Mouse (Mus musculus) MEL (cell line): ENCODE measurements around the gene Tuba1a. TPM values are rescaled to one million over a fixed set of nuclear protein-coding genes. Genes with fewer than 3 reads are reported as not detected.

Source experiments
- DNase-seq: peaks from one replicate; pipeline ENCODE4 v3.0.0; 2011; ENCODE audit warnings: low read depth, low spot score
- H3K27ac ChIP-seq: 2 replicates; pipeline ENCODE4 v1.5.1; 2012; ENCODE audit warnings: low read depth, mild to moderate bottlenecking, control low read depth, low read length, moderate library complexity; ENCODE audit not compliant: control insufficient read depth
- H3K27me3 ChIP-seq, 2 experiments: fragments of 150-350 bp in 1 of 2; sonication (generic) in 1 of 2; 2 replicates each; pipeline ENCODE4 v1.6.1; 2012; ENCODE audit warnings: low read length in 2 of 2, mild to moderate bottlenecking in 2 of 2, improper control_type of control experiment in 1 of 2, moderate library complexity in 1 of 2; ENCODE audit not compliant: insufficient read depth in 2 of 2, control insufficient read depth in 1 of 2
- H3K36me3 ChIP-seq, 2 experiments: 2 replicates each; pipeline ENCODE4 v1.6.1; 2012 to 2014; ENCODE audit warnings: low read length in 2 of 2, improper control_type of control experiment in 1 of 2, inconsistent platforms in 1 of 2, mild to moderate bottlenecking in 1 of 2; ENCODE audit not compliant: insufficient read depth in 2 of 2, control insufficient read depth in 1 of 2
- H3K4me1 ChIP-seq, 2 experiments: fragments of 150-350 bp in 1 of 2; sonication (generic) in 1 of 2; 2 replicates each; pipeline ENCODE4 v1.6.1; 2012; ENCODE audit warnings: low read length in 2 of 2, improper control_type of control experiment in 1 of 2, mild to moderate bottlenecking in 1 of 2; ENCODE audit not compliant: insufficient read depth in 2 of 2, control insufficient read depth in 1 of 2
- H3K4me3 ChIP-seq, 2 experiments: fragments of 150-350 bp in 1 of 2; sonication (generic) in 1 of 2; 2 replicates each; pipeline ENCODE4 v1.5.1; 2012; ENCODE audit warnings: low read depth in 2 of 2, low read length in 2 of 2, mild to moderate bottlenecking in 2 of 2, moderate library complexity in 2 of 2, control low read depth in 1 of 2, improper control_type of control experiment in 1 of 2; ENCODE audit not compliant: control insufficient read depth in 1 of 2, insufficient read depth in 1 of 2
- H3K79me2 ChIP-seq: 2 replicates; pipeline ENCODE4 v1.6.1; 2012; ENCODE audit warnings: mild to moderate bottlenecking, low read length, moderate library complexity; ENCODE audit not compliant: control insufficient read depth, poor library complexity, insufficient read depth
- H3K9ac ChIP-seq: 2 replicates; pipeline ENCODE4 v1.6.1; 2012; ENCODE audit warnings: low read depth, mild to moderate bottlenecking, control low read depth, low read length, moderate library complexity; ENCODE audit not compliant: control insufficient read depth, poor library complexity, severe bottlenecking
- H3K9me3 ChIP-seq: fragments of 150-350 bp; sonication (generic); replicated peaks from 2 replicates; pipeline ENCODE4 v1.6.1; 2012; ENCODE audit warnings: mild to moderate bottlenecking, low read length, improper control_type of control experiment, moderate library complexity; ENCODE audit not compliant: insufficient read depth
- BHLHE40 ChIP-seq: IDR thresholded peaks from 2 replicates; pipeline ENCODE4 v1.6.1; 2012; ENCODE audit warnings: low read depth, mild to moderate bottlenecking, inconsistent platforms, low read length, improper control_type of control experiment, borderline replicate concordance
- CHD1 ChIP-seq: IDR thresholded peaks from 2 replicates; pipeline ENCODE4 v1.6.1; 2012; ENCODE audit warnings: low read depth, mild to moderate bottlenecking, inconsistent platforms, low read length, improper control_type of control experiment
- CHD2 ChIP-seq: IDR thresholded peaks from 2 replicates; pipeline ENCODE4 v1.6.1; 2011; ENCODE audit warnings: low read length, improper control_type of control experiment
- CTCF ChIP-seq, 3 experiments: IDR thresholded peaks in 2 of 3; conservative IDR thresholded peaks in 1 of 3; 2 replicates each; pipeline ENCODE4 v1.5.1; 2011 to 2012; ENCODE audit warnings: low read length in 3 of 3, low read depth in 2 of 3, mild to moderate bottlenecking in 2 of 3, improper control_type of control experiment in 1 of 3, inconsistent platforms in 1 of 3, mixed read lengths in 1 of 3, moderate library complexity in 1 of 3; ENCODE audit not compliant: control insufficient read depth in 1 of 3, insufficient read depth in 1 of 3, poor library complexity in 1 of 3, severe bottlenecking in 1 of 3
- E2F4 ChIP-seq: IDR thresholded peaks from 2 replicates; pipeline ENCODE4 v1.6.1; 2011; ENCODE audit warnings: low read depth, low read length, improper control_type of control experiment, borderline replicate concordance
- ELF1 ChIP-seq: IDR thresholded peaks from 2 replicates; pipeline ENCODE4 v1.6.1; 2014; ENCODE audit warnings: low read depth, mild to moderate bottlenecking, inconsistent platforms, low read length, improper control_type of control experiment, moderate library complexity
- GATA1 ChIP-seq: IDR thresholded peaks from 2 replicates; pipeline ENCODE4 v1.6.1; 2011; ENCODE audit warnings: low read depth, low read length, improper control_type of control experiment
- HCFC1 ChIP-seq: IDR thresholded peaks from 2 replicates; pipeline ENCODE4 v1.6.1; 2012; ENCODE audit warnings: low read depth, mild to moderate bottlenecking, inconsistent platforms, low read length, improper control_type of control experiment, moderate library complexity
- JUND ChIP-seq: IDR thresholded peaks from 2 replicates; pipeline ENCODE4 v1.6.1; 2011; ENCODE audit warnings: low read depth, mild to moderate bottlenecking, improper control_type of control experiment, low read length
- KAT2A ChIP-seq: conservative IDR thresholded peaks from 2 replicates; pipeline ENCODE4 v1.6.1; 2012; ENCODE audit warnings: low read depth, low read length, improper control_type of control experiment, inconsistent platforms
- MAFK ChIP-seq: IDR thresholded peaks from 2 replicates; pipeline ENCODE4 v1.6.1; 2011; ENCODE audit warnings: low read depth, mild to moderate bottlenecking, low read length, improper control_type of control experiment, borderline replicate concordance
- MAX ChIP-seq: IDR thresholded peaks from 2 replicates; pipeline ENCODE4 v1.6.1; 2011; ENCODE audit warnings: low read length, improper control_type of control experiment
- MAZ ChIP-seq: IDR thresholded peaks from 2 replicates; pipeline ENCODE4 v1.6.1; 2012; ENCODE audit warnings: low read depth, mild to moderate bottlenecking, inconsistent platforms, low read length, improper control_type of control experiment
- MEF2A ChIP-seq: IDR thresholded peaks from 2 replicates; pipeline ENCODE4 v1.6.1; 2014; ENCODE audit warnings: low read depth, mild to moderate bottlenecking, inconsistent platforms, low read length, improper control_type of control experiment; ENCODE audit not compliant: poor library complexity, insufficient replicate concordance, severe bottlenecking; ENCODE audit errors: extremely low read depth
- MXI1 ChIP-seq: IDR thresholded peaks from 2 replicates; pipeline ENCODE4 v1.6.1; 2011; ENCODE audit warnings: mild to moderate bottlenecking, low read depth, low read length, improper control_type of control experiment
- MYB ChIP-seq: IDR thresholded peaks from 2 replicates; pipeline ENCODE4 v1.6.1; 2011; ENCODE audit warnings: mild to moderate bottlenecking, low read depth, low read length, improper control_type of control experiment
- MYC ChIP-seq: IDR thresholded peaks from 2 replicates; pipeline ENCODE4 v1.6.1; 2011; ENCODE audit warnings: low read depth, mild to moderate bottlenecking, low read length, improper control_type of control experiment, moderate library complexity
- NELFE ChIP-seq: IDR thresholded peaks from 2 replicates; pipeline ENCODE4 v1.6.1; 2011; ENCODE audit warnings: low read depth, low read length, improper control_type of control experiment
- NRF1 ChIP-seq: IDR thresholded peaks from 2 replicates; pipeline ENCODE4 v1.6.1; 2014; ENCODE audit warnings: low read depth, mild to moderate bottlenecking, inconsistent platforms, low read length, improper control_type of control experiment, moderate library complexity; ENCODE audit not compliant: poor library complexity, insufficient read depth, severe bottlenecking
- POLR2A ChIP-seq, 2 experiments: IDR thresholded peaks; 2 replicates each; pipeline ENCODE4 v1.6.1; 2011 to 2012; ENCODE audit warnings: low read length in 2 of 2, mild to moderate bottlenecking in 2 of 2, control low read depth in 1 of 2, improper control_type of control experiment in 1 of 2, low read depth in 1 of 2, moderate library complexity in 1 of 2; ENCODE audit not compliant: control insufficient read depth in 1 of 2, insufficient read depth in 1 of 2, poor library complexity in 1 of 2
- POLR2AphosphoS2 ChIP-seq: IDR thresholded peaks from 2 replicates; pipeline ENCODE4 v1.6.1; 2011; ENCODE audit warnings: low read length, improper control_type of control experiment
- POLR2AphosphoS5 ChIP-seq: IDR thresholded peaks from 2 replicates; pipeline ENCODE4 v1.6.1; 2012; ENCODE audit warnings: low read depth, borderline replicate concordance, mild to moderate bottlenecking, inconsistent platforms, low read length, moderate library complexity, mixed read lengths
- RAD21 ChIP-seq: IDR thresholded peaks from 2 replicates; pipeline ENCODE4 v1.6.1; 2011; ENCODE audit warnings: mild to moderate bottlenecking, low read depth, low read length, improper control_type of control experiment
- RCOR1 ChIP-seq: IDR thresholded peaks from 2 replicates; pipeline ENCODE4 v1.6.1; 2012; ENCODE audit warnings: low read depth, mild to moderate bottlenecking, inconsistent platforms, low read length, improper control_type of control experiment
- SIN3A ChIP-seq: IDR thresholded peaks from 2 replicates; pipeline ENCODE4 v1.6.1; 2012; ENCODE audit warnings: low read length, improper control_type of control experiment, inconsistent platforms
- SMC3 ChIP-seq: IDR thresholded peaks from 2 replicates; pipeline ENCODE4 v1.6.1; 2011; ENCODE audit warnings: low read depth, low read length, improper control_type of control experiment
- TAL1 ChIP-seq: IDR thresholded peaks from 2 replicates; pipeline ENCODE4 v1.6.1; 2012; ENCODE audit warnings: mild to moderate bottlenecking, inconsistent platforms, low read length, moderate library complexity, mixed read lengths
- TBP ChIP-seq: IDR thresholded peaks from 2 replicates; pipeline ENCODE4 v1.8.0; 2011; ENCODE audit warnings: low read depth, low read length, improper control_type of control experiment
- TCF12 ChIP-seq: IDR thresholded peaks from 2 replicates; pipeline ENCODE4 v1.6.1; 2014; ENCODE audit warnings: low read depth, mild to moderate bottlenecking, inconsistent platforms, low read length, improper control_type of control experiment, moderate library complexity
- UBTF ChIP-seq: IDR thresholded peaks from 2 replicates; pipeline ENCODE4 v1.6.1; 2012; ENCODE audit warnings: low read depth, mild to moderate bottlenecking, inconsistent platforms, low read length, improper control_type of control experiment, moderate library complexity, borderline replicate concordance; ENCODE audit not compliant: insufficient read depth
- USF1 ChIP-seq: IDR thresholded peaks from 2 replicates; pipeline ENCODE4 v1.6.1; 2014; ENCODE audit warnings: low read depth, mild to moderate bottlenecking, inconsistent platforms, low read length, improper control_type of control experiment, moderate library complexity
- USF2 ChIP-seq, 2 experiments: IDR thresholded peaks; 2 replicates each; pipeline ENCODE4 v1.6.1; 2011 to 2012; ENCODE audit warnings: improper control_type of control experiment in 2 of 2, low read length in 2 of 2, borderline replicate concordance in 1 of 2, inconsistent platforms in 1 of 2, low read depth in 1 of 2, mild to moderate bottlenecking in 1 of 2; ENCODE audit not compliant: insufficient read depth in 1 of 2
- ZKSCAN1 ChIP-seq: IDR thresholded peaks from 2 replicates; pipeline ENCODE4 v1.6.1; 2012; ENCODE audit warnings: low read depth, mild to moderate bottlenecking, inconsistent platforms, low read length, improper control_type of control experiment, moderate library complexity
- ZMIZ1 ChIP-seq: IDR thresholded peaks from 2 replicates; pipeline ENCODE4 v1.6.1; 2012; ENCODE audit warnings: low read depth, mild to moderate bottlenecking, inconsistent platforms, low read length, improper control_type of control experiment, moderate library complexity
- ZNF384 ChIP-seq: IDR thresholded peaks from 2 replicates; pipeline ENCODE4 v1.6.1; 2012; ENCODE audit warnings: low read depth, mild to moderate bottlenecking, inconsistent platforms, low read length, improper control_type of control experiment
- polyA plus RNA-seq, 2 experiments: library from polyadenylated mRNA; stranded (reverse) in 1 of 2; unstranded in 1 of 2; fragments of >175 nt in 1 of 2; fragments of >200 nt in 1 of 2; gene quantifications; 2 replicates each; pipeline versions ENCODE4 v1.2.1 to v1.2.4; 2012; ENCODE audit warnings: low replicate concordance in 2 of 2, low read depth in 1 of 2; ENCODE audit not compliant: insufficient read length in 2 of 2, insufficient read depth in 1 of 2, missing spikeins in 1 of 2
- total RNA-seq: library from RNA; depleted of rRNA; stranded (reverse); fragments of 300-350 nt; gene quantifications from 2 replicates; pipeline ENCODE4 v1.2.3, GENCODE M21; 2012

Tuba1a gene
- total and polyA plus RNA-seq, 3 experiments = 83.6 to 112 TPM; not detected in 1

GRCm38 (mm10) chr15:98993093-98993793 lies 39.7 kb upstream of the Tuba1a start:
- Histone ChIP-seq H3K79me2 (peaks cover 3% of the 10 kb centered on the region; the same call in 1 of the 2 replicates), H3K27me3 (no peaks in the 10 kb centered on the region), H3K9me3 (no peaks in the 10 kb centered on the region), H3K9ac (peak overlapping the region; percentile 84), H3K36me3 (peaks cover 0 to 8% of the 10 kb centered on the region in 2 experiments; a peak in 2 of 4 replicates), H3K27ac (peak overlapping the region; percentile 89), H3K4me3 (peak overlapping the region; percentile 73 to 78), H3K4me1 (peaks cover 6 to 18% of the 10 kb centered on the region in 2 experiments)
- DNase-seq = peak; percentile 97
- TF ChIP-seq ZKSCAN1 (no peak), BHLHE40 (peak; percentile 70), CTCF (IDR thresholded peaks at IDR 0.05 in 2 of 3, conservative IDR thresholded peaks at IDR 0.05 in 1 of 3; ENCODE audit: control insufficient read depth in 1 of 3, insufficient read depth in 1 of 3, low read depth in 2 of 3, low read length in 3 of 3, poor library complexity in 1 of 3, severe bottlenecking in 1 of 3) (peak; percentile 99 to 100 (median 99)), TCF12 (peak; percentile 83), POLR2AphosphoS2 (peak; percentile 90), TBP (peak; percentile 65), MAFK (no peak), KAT2A (peak; percentile 73), CHD2 (no peak), GATA1 (no peak), UBTF (no peak), TAL1 (no peak), NRF1 (0 out of 2 replicates have a peak, but pooled peaks have one; percentile 18), USF2 (IDR thresholded peaks at IDR 0.05; ENCODE audit: borderline replicate concordance in 1 of 2, insufficient read depth in 1 of 2, low read depth in 1 of 2, low read length in 2 of 2) (no peak), ELF1 (peak; percentile 94), HCFC1 (peak; percentile 94), E2F4 (peak; percentile 28; the same call in 1 of the 2 replicates), POLR2AphosphoS5 (no peak), CHD1 (0 out of 2 replicates have a peak, but pooled peaks have one; percentile 3), JUND (no peak), USF1 (0 out of 2 replicates have a peak, but pooled peaks have one; percentile 30), MEF2A (no peak), SMC3 (peak; percentile 66), MYC (peak; percentile 96), MAZ (peak; percentile 83), MXI1 (peak; percentile 93), SIN3A (peak; percentile 97), ZMIZ1 (peak; percentile 73; the same call in 1 of the 2 replicates), MYB (0 out of 2 replicates have a peak, but pooled peaks have one; percentile 46), POLR2A (IDR thresholded peaks at IDR 0.05; ENCODE audit: control insufficient read depth in 1 of 2, insufficient read depth in 1 of 2, low read depth in 1 of 2, low read length in 2 of 2, poor library complexity in 1 of 2) (peak; percentile 62 to 83; a peak in 3 of 4 replicates), MAX (peak; percentile 87), RAD21 (peak; percentile 34), NELFE (peak; percentile 80), RCOR1 (peak; percentile 48; the same call in 1 of the 2 replicates), ZNF384 (0 out of 2 replicates have a peak, but pooled peaks have one; percentile 48)
